Mouse (Mus musculus) G1E (cell line): ENCODE data around the gene Mrc2. TPM values are rescaled to one million over a fixed set of nuclear protein-coding genes. Genes with fewer than 3 reads are reported as not detected.

Experiments used
- ATAC-seq: 2 replicates; pipeline ENCODE4 v1.8.0; 2016; ENCODE audit warnings: mild to moderate bottlenecking; ENCODE audit not compliant: insufficient number of reproducible peaks, poor library complexity, low FRiP score, severe bottlenecking; ENCODE audit errors: extremely low read depth
- DNase-seq: peaks from one replicate; pipeline ENCODE4 v3.0.0; 2012; ENCODE audit warnings: low spot score
- H3K27me3 ChIP-seq: 2 replicates; pipeline ENCODE4 v1.6.1; 2012; ENCODE audit warnings: mild to moderate bottlenecking, low read length, inconsistent platforms; ENCODE audit not compliant: insufficient read depth
- H3K36me3 ChIP-seq: replicated peaks from 2 replicates; pipeline ENCODE3; 2012; ENCODE audit warnings: mild to moderate bottlenecking, inconsistent platforms
- H3K4me1 ChIP-seq: 2 replicates; pipeline ENCODE4 v1.6.1; 2012; ENCODE audit warnings: low read depth, low read length, inconsistent platforms, mixed read lengths; ENCODE audit not compliant: insufficient read depth
- H3K4me3 ChIP-seq: 2 replicates; pipeline ENCODE4 v1.5.1; 2012; ENCODE audit warnings: low read depth, mild to moderate bottlenecking, inconsistent platforms, low read length, moderate library complexity, mixed read lengths
- H3K9me3 ChIP-seq: replicated peaks from 2 replicates; pipeline ENCODE4 v1.6.1; 2012; ENCODE audit warnings: inconsistent platforms
- CTCF ChIP-seq: IDR thresholded peaks from 2 replicates; pipeline ENCODE4 v1.5.1; 2012; ENCODE audit warnings: low read depth, low read length, inconsistent platforms, mixed read lengths
- GATA1 ChIP-seq: IDR thresholded peaks from 2 replicates; pipeline ENCODE4 v1.6.1; 2012; ENCODE audit warnings: borderline replicate concordance, low read length, inconsistent platforms, mixed read lengths
- GATA2 ChIP-seq: IDR thresholded peaks from 2 replicates; pipeline ENCODE4 v1.6.1; 2012; ENCODE audit warnings: low read depth, low read length, inconsistent platforms, borderline replicate concordance
- POLR2AphosphoS5 ChIP-seq: IDR thresholded peaks from 2 replicates; pipeline ENCODE4 v1.6.1; 2012; ENCODE audit warnings: low read depth, low read length, inconsistent platforms; ENCODE audit not compliant: insufficient replicate concordance
- TAL1 ChIP-seq: conservative IDR thresholded peaks from 2 replicates; pipeline ENCODE4 v1.6.1; 2012; ENCODE audit warnings: low read depth, low read length, inconsistent platforms, mixed read lengths
- polyA plus RNA-seq: library from polyadenylated mRNA; stranded (reverse); fragments of >175 nt; gene quantifications from 2 replicates; pipeline ENCODE4 v1.2.3, GENCODE M21; 2012
- total RNA-seq, 2 experiments: library from RNA; stranded (forward) in 1 of 2; stranded (reverse) in 1 of 2; fragments of 200-1000 nt in 1 of 2; fragments of >200 nt in 1 of 2; fragmentation: Nextera tagmentation in 1 of 2; gene quantifications; 2 replicates each; pipeline ENCODE4 v1.2.3; 2014 to 2017

Mrc2 gene
- total and polyA plus RNA-seq, 3 experiments, result 0.27 TPM; not detected in 2

DNA sequence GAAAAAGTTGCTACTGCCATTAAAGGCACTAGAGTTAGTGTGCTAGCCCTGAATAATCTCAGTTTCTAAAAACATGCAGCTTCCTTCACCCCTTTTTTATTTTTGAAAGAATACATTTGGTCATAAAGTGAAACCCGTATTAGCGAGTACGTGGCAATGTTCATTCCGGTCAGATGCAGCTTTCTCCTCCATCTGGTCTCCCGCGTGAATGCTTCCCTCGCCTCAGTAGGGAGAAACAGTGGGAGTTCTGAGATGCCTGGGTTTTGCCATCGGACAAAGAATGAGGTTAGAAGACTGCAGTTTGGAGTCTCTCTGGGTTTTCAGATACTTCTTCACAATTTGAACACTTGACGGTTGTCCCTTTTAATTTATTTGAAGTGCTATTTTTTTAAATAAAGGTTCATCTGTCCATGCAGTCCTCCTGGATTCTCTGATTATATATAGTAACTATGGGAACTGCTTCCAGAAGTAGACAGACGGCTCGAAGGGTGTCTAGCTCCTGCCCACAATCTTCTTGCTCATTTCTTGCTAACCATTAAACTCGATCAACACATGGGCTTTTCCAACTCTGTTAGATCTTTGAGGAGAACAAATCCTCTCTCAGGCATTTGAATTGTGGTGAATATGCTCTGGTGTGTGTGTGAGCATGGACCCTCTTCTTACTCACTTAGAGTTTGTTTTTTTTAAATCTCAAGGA lies 10.5 kb upstream of the Mrc2 start:
- H3K4me1 ChIP-seq, result no peaks in the 10 kb centered on the region; the same call in 1 of the 2 replicates
- TF ChIP-seq CTCF, result no peak
- no peak for TF ChIP-seq TAL1
- TF ChIP-seq GATA1, result no peak
- TF ChIP-seq POLR2AphosphoS5, result no peak
- TF ChIP-seq GATA2, result no peak
- no peak overlapping the region for H3K4me3 ChIP-seq
- no peaks in the 10 kb centered on the region for H3K9me3 ChIP-seq
- no peak for ATAC-seq
- no peak for DNase-seq
- H3K27me3 ChIP-seq, result no peaks in the 10 kb centered on the region
- H3K36me3 ChIP-seq, result peaks cover 91% of the 10 kb centered on the region

DNA sequence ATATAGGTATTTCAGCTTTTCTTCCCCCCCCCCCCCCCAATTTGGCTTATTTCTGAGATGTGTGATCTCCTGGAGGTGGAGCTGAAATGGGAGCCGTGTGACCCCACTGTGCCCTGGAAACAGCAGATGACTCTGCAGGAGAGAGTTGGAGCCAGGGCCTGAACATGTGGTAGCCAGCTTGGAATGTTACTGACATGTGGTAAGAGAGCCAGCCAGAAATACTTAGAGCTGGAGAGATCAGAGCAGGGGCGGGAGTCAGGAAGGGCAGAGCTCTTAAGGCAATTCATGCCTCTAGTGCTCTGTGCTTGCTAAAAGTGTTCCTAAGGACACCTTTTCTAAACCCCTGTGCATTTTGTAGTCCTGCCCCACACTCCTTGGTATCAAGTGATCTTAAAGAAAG lies 10.0 kb upstream of the Mrc2 start:
- ATAC-seq (no peak), DNase-seq (no peak)
- no peaks in the 10 kb centered on the region for H3K27me3 ChIP-seq
- H3K36me3 ChIP-seq, result peaks cover 89% of the 10 kb centered on the region
- no peaks in the 10 kb centered on the region for H3K9me3 ChIP-seq
- H3K4me3 ChIP-seq, result no peak overlapping the region
- no peaks in the 10 kb centered on the region; the same call in 1 of the 2 replicates for H3K4me1 ChIP-seq
- TF ChIP-seq POLR2AphosphoS5 (no peak), CTCF (no peak), GATA2 (no peak), TAL1 (no peak), GATA1 (no peak)

DNA sequence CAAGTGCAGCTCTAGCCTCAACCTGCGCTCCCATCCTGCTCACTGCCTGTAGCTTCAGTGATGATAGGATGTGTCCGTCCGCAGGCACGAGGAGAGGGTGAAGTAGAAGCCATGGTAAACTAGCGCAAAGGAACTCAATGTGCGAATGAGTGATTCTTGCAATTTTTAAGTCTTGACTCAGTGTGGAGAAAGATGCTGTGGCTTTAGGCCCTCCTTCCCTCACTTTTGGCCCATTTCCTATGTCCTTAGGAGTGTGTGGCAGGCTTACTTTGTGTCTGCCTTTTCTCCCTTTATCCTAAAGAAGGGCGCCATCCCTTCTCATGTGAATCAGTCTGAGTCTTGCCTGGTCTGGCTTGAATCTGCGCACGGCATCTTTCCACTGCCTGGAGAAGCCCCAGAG lies 9.4 kb upstream of the Mrc2 start:
- H3K9me3 ChIP-seq, result no peaks in the 10 kb centered on the region
- H3K27me3 ChIP-seq, result no peaks in the 10 kb centered on the region
- no peak for ATAC-seq
- TF ChIP-seq CTCF (no peak), TAL1 (no peak), POLR2AphosphoS5 (no peak), GATA2 (no peak), GATA1 (no peak)
- H3K4me1 ChIP-seq, result no peaks in the 10 kb centered on the region; the same call in 1 of the 2 replicates
- peaks cover 86% of the 10 kb centered on the region for H3K36me3 ChIP-seq
- no peak for DNase-seq
- no peak overlapping the region for H3K4me3 ChIP-seq

DNA sequence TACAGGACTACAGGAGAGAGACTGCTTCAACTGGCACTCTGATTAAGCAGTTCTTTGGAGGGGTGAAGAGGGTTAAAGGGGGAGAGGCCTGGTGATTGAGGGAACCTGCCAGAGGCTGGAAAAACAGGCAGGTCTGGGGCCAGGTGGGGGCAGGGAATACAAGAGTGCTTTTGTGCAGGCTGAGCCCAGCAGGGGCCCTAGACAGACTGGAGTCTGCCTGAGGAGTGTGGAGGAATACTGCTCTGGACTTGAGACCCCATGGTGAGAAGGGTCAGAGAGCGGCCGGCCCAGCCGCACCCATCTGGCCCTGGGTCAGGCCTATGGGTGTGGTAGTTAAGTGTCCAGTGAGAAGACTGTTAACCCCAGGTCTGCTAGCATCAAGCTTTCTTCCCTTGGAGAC lies 6.7 kb upstream of the Mrc2 start:
- Histone ChIP-seq H3K36me3 (peaks cover 73% of the 10 kb centered on the region), H3K4me3 (no peak overlapping the region), H3K9me3 (no peaks in the 10 kb centered on the region), H3K27me3 (no peaks in the 10 kb centered on the region; the same call in 1 of the 2 replicates), H3K4me1 (no peaks in the 10 kb centered on the region; the same call in 1 of the 2 replicates)
- ATAC-seq (no peak), DNase-seq (no peak)
- TF ChIP-seq TAL1, result no peak
- no peak for TF ChIP-seq GATA1
- no peak for TF ChIP-seq GATA2
- no peak for TF ChIP-seq CTCF
- no peak for TF ChIP-seq POLR2AphosphoS5

DNA sequence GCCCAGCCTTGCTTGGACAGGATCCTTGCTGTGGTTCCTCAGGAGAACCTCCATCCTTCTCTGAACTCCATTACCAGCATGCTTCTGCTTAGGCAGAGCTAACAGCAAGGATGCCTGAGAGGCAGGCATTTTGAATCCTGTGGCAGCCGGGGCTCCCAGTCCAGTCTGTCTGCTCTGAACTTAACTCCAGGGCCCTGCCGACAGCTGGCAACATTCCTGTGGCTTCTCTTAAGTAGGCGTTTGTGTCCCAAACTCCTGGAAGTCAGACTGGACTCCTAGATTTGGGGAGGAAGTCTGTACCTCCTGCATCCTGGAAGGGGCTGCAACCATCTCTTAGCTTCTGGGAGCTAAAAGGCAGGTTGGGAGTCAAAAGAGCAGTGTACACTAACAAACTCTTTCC lies 3.0 kb upstream of the Mrc2 start:
- ATAC-seq (no peak), DNase-seq (no peak)
- H3K4me1 ChIP-seq, result peaks cover 6% of the 10 kb centered on the region
- peaks cover 40% of the 10 kb centered on the region for H3K36me3 ChIP-seq
- no peak overlapping the region for H3K4me3 ChIP-seq
- peaks cover 27% of the 10 kb centered on the region for H3K27me3 ChIP-seq
- no peaks in the 10 kb centered on the region for H3K9me3 ChIP-seq
- TF ChIP-seq GATA1 (no peak), CTCF (no peak), TAL1 (no peak)

DNA sequence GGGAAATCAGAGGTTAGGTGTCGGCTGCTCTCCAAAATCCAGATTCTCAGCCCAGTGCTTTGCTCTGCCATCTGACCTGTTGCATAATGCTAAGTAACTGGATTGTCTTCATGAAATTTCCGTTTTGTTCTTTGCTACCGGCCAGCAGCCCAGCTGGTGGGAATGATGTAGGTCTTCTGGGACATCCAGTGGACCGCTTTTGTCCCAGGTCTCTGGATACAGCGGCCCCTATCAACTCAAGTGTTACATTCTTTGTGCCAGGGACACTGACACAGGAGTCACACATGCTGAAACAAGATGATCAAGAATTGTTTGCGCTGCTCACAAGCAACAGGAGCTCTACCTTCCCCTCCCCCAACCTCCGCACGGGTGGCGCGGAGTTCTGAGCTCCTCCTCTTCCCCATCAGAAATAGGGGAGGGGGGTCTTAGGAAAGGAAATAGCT lies 741 bp upstream of the Mrc2 start:
- H3K4me3 ChIP-seq, result no peak overlapping the region
- no peak for ATAC-seq

More for the DNA sequence above, 741 bp upstream of the Mrc2 start:
- H3K27me3 ChIP-seq, result peaks cover 45% of the 10 kb centered on the region
- no peak for DNase-seq
- TF ChIP-seq GATA1 (no peak), POLR2AphosphoS5 (no peak), GATA2 (no peak), TAL1 (no peak), CTCF (no peak)
- H3K9me3 ChIP-seq, result no peaks in the 10 kb centered on the region
- H3K36me3 ChIP-seq, result peaks cover 19% of the 10 kb centered on the region
- peaks cover 6% of the 10 kb centered on the region for H3K4me1 ChIP-seq
